Mouse (Mus musculus) heart, adult 2 months (tissue): ENCODE measurements at regions not wholly inside any gene's neighbourhood (a gene's known extent, or its start where the extent isn't known, plus 50 kb on each side); places are given as distances from the start of the nearest gene placed in this dataset.
A peak's percentile ranks its signal among the peaks of the same experiment; 100 is the strongest.

Experiments used
- DNase-seq, 2 experiments: peaks; one replicate each; pipeline ENCODE4 v3.0.0; 2021
- H3K27ac ChIP-seq: fragments of 200-600 bp; 2 replicates; pipeline ENCODE4 v1.8.1; 2022
- H3K27me3 ChIP-seq: fragments of 200-500 bp; 2 replicates; pipeline ENCODE4 v1.6.1; 2012; ENCODE audit warnings: mild to moderate bottlenecking, low read length, inconsistent platforms, mixed read lengths; ENCODE audit not compliant: control insufficient read depth, insufficient read depth
- H3K36me3 ChIP-seq: fragments of 200-500 bp; 2 replicates; pipeline ENCODE4 v1.6.1; 2012; ENCODE audit warnings: low read length, inconsistent platforms; ENCODE audit not compliant: control insufficient read depth, insufficient read depth
- H3K4me1 ChIP-seq: fragments of 200-500 bp; 2 replicates; pipeline ENCODE4 v1.6.1; 2011; ENCODE audit warnings: low read length; ENCODE audit not compliant: control insufficient read depth, insufficient read depth
- H3K4me3 ChIP-seq: fragments of 200-600 bp; 2 replicates; pipeline ENCODE4 v1.8.1; 2022
- H3K79me2 ChIP-seq: fragments of 200-500 bp; replicated peaks from 2 replicates; pipeline ENCODE4 v1.6.1; 2012; ENCODE audit warnings: mild to moderate bottlenecking, inconsistent platforms, low read length, moderate library complexity, mixed read lengths; ENCODE audit not compliant: control insufficient read depth, insufficient read depth
- H3K9ac ChIP-seq: fragments of 200-500 bp; 2 replicates; pipeline ENCODE4 v1.6.1; 2012; ENCODE audit warnings: low read depth, mild to moderate bottlenecking, control low read depth, inconsistent platforms, low read length, mixed read lengths
- CTCF ChIP-seq: fragments of 200-600 bp; IDR thresholded peaks from 2 replicates; pipeline ENCODE4 v1.8.1; 2022; ENCODE audit warnings: antibody characterized with exemption, mild to moderate bottlenecking, moderate library complexity
- EP300 ChIP-seq: fragments of 200-500 bp; IDR thresholded peaks from 2 replicates; pipeline ENCODE4 v1.6.1; 2011; ENCODE audit warnings: low read depth, low read length, control low read depth; ENCODE audit not compliant: insufficient read depth
- POLR2A ChIP-seq: fragments of 200-500 bp; IDR thresholded peaks from 2 replicates; pipeline ENCODE4 v1.6.1; 2011; ENCODE audit warnings: mild to moderate bottlenecking, low read depth, low read length, control low read depth; ENCODE audit not compliant: insufficient read depth
- WGBS: fragments of 180-500 bp; shearing (Covaris S2); methylation state at CpG from one replicate; pipeline ENCODE4 v1.1.7; 2018; 5-methylcytosine and 5-hydroxymethylcytosine counted together
- intact Hi-C: fragments of 180-260 bp; cut with DNase I; formaldehyde crosslinking; loops from one replicate; pipeline ENCODE4 v1.15.1; 2025

DNA sequence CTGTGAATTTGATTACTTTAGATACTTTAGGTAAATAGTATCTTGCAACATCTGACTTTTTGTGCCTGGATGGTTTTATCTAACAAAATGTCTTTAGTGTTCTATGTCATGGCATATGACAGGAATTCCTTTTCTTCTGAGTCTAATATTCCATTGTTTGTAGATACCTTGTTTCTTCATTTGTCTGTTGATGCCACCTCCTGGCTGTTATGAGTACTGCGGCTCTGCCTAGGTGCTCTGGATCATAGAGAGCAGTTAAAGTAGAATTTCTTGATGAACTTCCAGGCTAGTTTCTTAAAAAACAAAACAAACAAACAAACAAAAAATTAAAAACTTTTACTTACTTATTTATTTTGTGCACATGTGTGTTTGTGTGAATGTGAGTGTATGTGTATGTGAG, 83.6 kb upstream of the Kif2a start:
- Histone ChIP-seq H3K36me3 (no peaks in the 10 kb centered on the region), H3K27me3 (no peaks in the 10 kb centered on the region), H3K9ac (no peak overlapping the region), H3K79me2 (no peaks in the 10 kb centered on the region), H3K4me1 (peaks cover 2% of the 10 kb centered on the region; the same call in 1 of the 2 replicates), H3K4me3 (no peak overlapping the region), H3K27ac (no peak overlapping the region)
- TF ChIP-seq POLR2A (no peak), CTCF (peak; percentile 85), EP300 (no peak)
- intact Hi-C loops: no loop called here
- DNase-seq: peak; percentile 17 to 54
- WGBS: 76% methylated on average over 1 of the region's 1 CpGs

- Histone ChIP-seq H3K36me3 (no peaks in the 10 kb centered on the region), H3K9ac (peak overlapping the region; percentile 51; the same call in 1 of the 2 replicates), H3K4me1 (peaks cover 2% of the 10 kb centered on the region; the same call in 1 of the 2 replicates), H3K27ac (no peak overlapping the region; the same call in 1 of the 2 replicates), H3K27me3 (no peaks in the 10 kb centered on the region), H3K79me2 (no peaks in the 10 kb centered on the region), H3K4me3 (peak overlapping the region; percentile 42)
- DNase-seq: peak; percentile 85 to 89
- TF ChIP-seq EP300 (peak; percentile 74; the same call in 1 of the 2 replicates), CTCF (no peak), POLR2A (no peak)
- intact Hi-C loops: loop anchor here (5.0 kb wide), 2 partner anchors 109 to 154 kb away; partner anchors contain the start of gene Dimt1
- 8% methylated on average over 13 of the region's 13 CpGs for WGBS
These were observed 79.7 kb upstream of the Kif2a start for GRCm38 (mm10) chr13:107101598-107101997.

- intact Hi-C loops: loop anchor here (5.0 kb wide), 2 partner anchors 109 to 154 kb away; partner anchors contain the start of gene Dimt1
- H3K4me1 ChIP-seq: peaks cover 2% of the 10 kb centered on the region; the same call in 1 of the 2 replicates
- no peak for TF ChIP-seq POLR2A
- no peak for TF ChIP-seq EP300
- no peak for TF ChIP-seq CTCF
- DNase-seq: peak; percentile 25 to 28
- no peaks in the 10 kb centered on the region for H3K36me3 ChIP-seq
- WGBS: 42% methylated on average over 6 of the region's 6 CpGs
- no peak overlapping the region for H3K27ac ChIP-seq
- H3K4me3 ChIP-seq: peak overlapping the region; percentile 42; the same call in 1 of the 2 replicates
- H3K27me3 ChIP-seq: no peaks in the 10 kb centered on the region
- no peak overlapping the region for H3K9ac ChIP-seq
- no peaks in the 10 kb centered on the region for H3K79me2 ChIP-seq
These were observed 79.0 kb upstream of the Kif2a start for GRCm38 (mm10) chr13:107100852-107101325.

DNA sequence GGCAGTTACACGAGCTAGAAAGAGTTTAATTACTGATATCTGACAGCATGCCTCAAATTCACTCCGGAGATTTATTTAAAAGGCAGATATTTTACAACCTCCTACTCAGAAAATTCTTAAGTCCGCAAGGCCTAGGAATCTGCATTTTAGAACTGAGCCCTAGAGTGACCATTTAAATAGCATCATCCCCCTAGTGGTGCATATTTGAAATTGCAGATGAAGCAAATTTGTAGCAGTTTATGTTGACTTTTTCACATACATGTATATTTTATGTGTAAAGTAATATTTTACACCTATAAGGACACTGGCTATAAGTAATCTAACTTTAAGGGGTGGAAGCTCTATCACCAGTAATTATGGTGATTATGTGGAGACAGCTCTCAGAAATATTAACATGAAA, 78.2 kb upstream of the Kif2a start:
- Histone ChIP-seq H3K27ac (no peak overlapping the region), H3K4me1 (peaks cover 4% of the 10 kb centered on the region), H3K79me2 (no peaks in the 10 kb centered on the region), H3K27me3 (no peaks in the 10 kb centered on the region), H3K36me3 (no peaks in the 10 kb centered on the region), H3K9ac (no peak overlapping the region), H3K4me3 (no peak overlapping the region)
- intact Hi-C loops: loop anchor here (5.0 kb wide), 2 partner anchors 108 to 153 kb away; partner anchors contain the start of gene Dimt1
- no peak for DNase-seq
- 75% methylated on average over 3 of the region's 3 CpGs for WGBS
- TF ChIP-seq CTCF (peak; percentile 78), POLR2A (no peak)

GRCm38 (mm10) chr13:107097005-107097404, 75.1 kb upstream of the Kif2a start:
- Histone ChIP-seq H3K27me3 (no peaks in the 10 kb centered on the region), H3K4me1 (peaks cover 6% of the 10 kb centered on the region), H3K9ac (no peak overlapping the region), H3K79me2 (no peaks in the 10 kb centered on the region), H3K4me3 (no peak overlapping the region), H3K36me3 (no peaks in the 10 kb centered on the region), H3K27ac (no peak overlapping the region)
- WGBS: 90% methylated on average over 4 of the region's 4 CpGs
- no peak for TF ChIP-seq CTCF
- TF ChIP-seq EP300: no peak
- no peak for TF ChIP-seq POLR2A
- DNase-seq: no peak
- intact Hi-C loops: no loop called here

- H3K9ac ChIP-seq: no peak overlapping the region
- H3K4me1 ChIP-seq: peaks cover 4% of the 10 kb centered on the region
- DNase-seq: no peak
- TF ChIP-seq CTCF (no peak), POLR2A (no peak), EP300 (no peak)
- H3K36me3 ChIP-seq: no peaks in the 10 kb centered on the region
- WGBS: 4% methylated on average over 11 of the region's 11 CpGs
- intact Hi-C loops: no loop called here
- H3K79me2 ChIP-seq: no peaks in the 10 kb centered on the region
- no peaks in the 10 kb centered on the region for H3K27me3 ChIP-seq
- H3K27ac ChIP-seq: peak overlapping the region; percentile 2
- H3K4me3 ChIP-seq: peak overlapping the region; percentile 34
These were observed 73.2 kb upstream of the Kif2a start for GRCm38 (mm10) chr13:107094976-107095716.
